Mouse (Mus musculus): Measurements from ENCODE around the gene Card10.

The Card10 gene

GRCm38 (mm10) chr15:78736181-78736579 is 66.7 kb downstream of the Card10 start:
- no peak for DNase-seq (ENCODE audit: low spot score in 2 of 2)

GRCm38 (mm10) chr15:78735431-78736180 is 67.2 kb downstream of the Card10 start:
- no peak for DNase-seq (ENCODE audit: low spot score in 2 of 2)

- DNase-seq (ENCODE audit: low spot score in 2 of 2) = no peak
Measured at GRCm38 (mm10) chr15:78731830-78732229, 71.0 kb downstream of the Card10 start.

GRCm38 (mm10) chr15:78730315-78731049 is 72.4 kb downstream of the Card10 start:
- no peak for DNase-seq (ENCODE audit: low spot score in 2 of 2)

GRCm38 (mm10) chr15:78726697-78727096 is 76.1 kb downstream of the Card10 start:
- DNase-seq (ENCODE audit: low spot score in 2 of 2) = no peak

All from spleen, postnatal 10 days (tissue).